Mouse (Mus musculus): ENCODE data around the gene Ankrd44. TPM values are rescaled to one million over a fixed set of nuclear protein-coding genes. Genes with fewer than 3 reads are reported as not detected.

Gene Ankrd44
- polyA plus RNA-seq, 1 experiment: 3.7 TPM

DNA sequence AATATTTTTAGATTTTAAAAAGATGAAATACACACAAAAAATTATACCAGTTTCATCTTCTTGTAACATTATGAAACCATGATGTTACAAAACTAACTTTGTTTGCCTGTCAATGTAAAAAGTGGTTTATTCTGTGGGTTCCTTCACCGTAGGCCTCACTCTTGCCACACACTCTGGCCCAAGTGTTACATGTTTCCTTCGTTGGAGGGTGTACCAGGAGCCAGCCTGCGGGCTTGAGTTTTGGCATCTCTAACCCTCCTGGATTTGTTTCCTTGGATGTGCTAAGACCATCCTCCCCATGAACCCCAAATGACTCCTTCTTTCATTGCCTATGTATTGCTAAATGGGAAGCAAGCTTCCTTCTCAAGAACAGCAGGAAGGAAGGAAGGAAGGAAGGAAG lies 230.8 kb downstream of the Ankrd44 start:
- TF ChIP-seq POLR2A (IDR thresholded peaks at IDR 0.05; ENCODE audit: low read depth, low read length) (no peak), CTCF (IDR thresholded peaks at IDR 0.05; ENCODE audit: extremely low read depth, insufficient read length, insufficient replicate concordance, low read depth, low read length) (no peak)
- WGBS: 91% methylated on average over 3 of the region's 3 CpGs
- Histone ChIP-seq H3K4me3 (ENCODE audit: low read depth, low read length) (no peak overlapping the region), H3K36me3 (ENCODE audit: control insufficient read depth, insufficient read depth, low read length) (peaks cover 2% of the 10 kb centered on the region; the same call in 1 of the 2 replicates), H3K27ac (ENCODE audit: insufficient read depth, low read depth, low read length) (no peak overlapping the region), H3K27me3 (ENCODE audit: control insufficient read depth, insufficient read depth, low read length) (no peaks in the 10 kb centered on the region), H3K4me1 (ENCODE audit: control insufficient read depth, insufficient read depth, insufficient read length, low read length) (no peaks in the 10 kb centered on the region)

DNA sequence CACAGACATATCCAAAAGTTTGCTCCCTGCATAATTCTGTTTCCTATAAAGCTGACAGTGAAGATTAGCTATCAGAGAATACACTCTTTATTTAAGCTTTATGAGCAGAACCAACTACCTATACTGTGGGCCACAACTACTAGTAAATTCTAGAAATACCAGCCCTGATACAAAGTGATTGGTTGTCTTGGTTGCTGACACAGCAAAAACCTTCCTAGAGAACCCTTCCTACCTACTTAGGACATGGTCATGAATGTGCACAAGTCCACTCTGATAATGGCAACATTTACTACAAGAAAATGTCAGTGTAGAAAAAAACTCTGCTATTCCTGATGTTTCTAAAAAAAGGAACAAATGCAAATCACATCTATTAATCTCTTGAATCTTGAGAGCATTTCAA lies 234.4 kb downstream of the Ankrd44 start:
- H3K27me3 ChIP-seq (ENCODE audit: control insufficient read depth, insufficient read depth, low read length): no peaks in the 10 kb centered on the region
- H3K4me1 ChIP-seq (ENCODE audit: control insufficient read depth, insufficient read depth, insufficient read length, low read length): no peaks in the 10 kb centered on the region
- TF ChIP-seq POLR2A (IDR thresholded peaks at IDR 0.05; ENCODE audit: low read depth, low read length): no peak
- H3K27ac ChIP-seq (ENCODE audit: insufficient read depth, low read depth, low read length): no peak overlapping the region
- no peak overlapping the region for H3K4me3 ChIP-seq (ENCODE audit: low read depth, low read length)
- no peaks in the 10 kb centered on the region for H3K36me3 ChIP-seq (ENCODE audit: control insufficient read depth, insufficient read depth, low read length)

DNA sequence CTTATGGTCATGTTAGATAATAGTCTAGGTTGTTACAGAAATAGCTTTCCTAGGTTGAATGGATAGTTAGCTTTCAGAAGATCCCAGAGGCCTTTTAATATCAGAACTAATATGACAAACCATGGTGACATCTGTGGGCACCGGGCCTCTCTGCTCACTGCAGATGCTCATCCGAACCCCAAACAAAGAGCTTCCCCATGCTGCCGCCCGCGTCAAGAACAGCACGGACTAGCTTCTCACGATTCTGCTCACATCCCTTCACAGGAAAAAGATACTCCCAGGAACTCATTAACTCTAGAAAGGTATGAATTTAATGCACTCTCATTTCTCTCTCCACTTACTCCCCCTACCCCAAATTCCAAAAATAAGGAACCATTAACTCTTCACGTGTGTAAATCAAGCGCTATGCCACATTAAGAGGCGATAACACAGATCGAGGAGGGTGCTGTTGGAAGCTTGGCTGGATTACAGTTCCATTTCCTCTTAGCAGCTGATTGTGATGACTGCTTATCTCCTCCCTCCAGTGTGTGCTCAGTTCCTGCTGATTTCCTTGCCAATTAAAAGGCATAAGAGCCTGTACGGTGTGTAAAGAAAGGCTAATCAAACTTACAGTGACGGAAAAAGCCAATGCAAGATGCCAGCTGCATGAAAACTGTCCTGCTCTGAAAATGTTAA lies 235.8 kb downstream of the Ankrd44 start:
- TF ChIP-seq POLR2A (IDR thresholded peaks at IDR 0.05; ENCODE audit: low read depth, low read length) (no peak), CTCF (IDR thresholded peaks at IDR 0.05; ENCODE audit: extremely low read depth, insufficient read length, insufficient replicate concordance, low read depth, low read length) (no peak)
- Histone ChIP-seq H3K27ac (ENCODE audit: insufficient read depth, low read depth, low read length) (no peak overlapping the region), H3K4me3 (ENCODE audit: low read depth, low read length) (no peak overlapping the region), H3K4me1 (ENCODE audit: control insufficient read depth, insufficient read depth, insufficient read length, low read length) (no peaks in the 10 kb centered on the region), H3K36me3 (ENCODE audit: control insufficient read depth, insufficient read depth, low read length) (no peaks in the 10 kb centered on the region), H3K27me3 (ENCODE audit: control insufficient read depth, insufficient read depth, low read length) (no peaks in the 10 kb centered on the region)
- WGBS: 47% methylated on average over 13 of the region's 13 CpGs

DNA sequence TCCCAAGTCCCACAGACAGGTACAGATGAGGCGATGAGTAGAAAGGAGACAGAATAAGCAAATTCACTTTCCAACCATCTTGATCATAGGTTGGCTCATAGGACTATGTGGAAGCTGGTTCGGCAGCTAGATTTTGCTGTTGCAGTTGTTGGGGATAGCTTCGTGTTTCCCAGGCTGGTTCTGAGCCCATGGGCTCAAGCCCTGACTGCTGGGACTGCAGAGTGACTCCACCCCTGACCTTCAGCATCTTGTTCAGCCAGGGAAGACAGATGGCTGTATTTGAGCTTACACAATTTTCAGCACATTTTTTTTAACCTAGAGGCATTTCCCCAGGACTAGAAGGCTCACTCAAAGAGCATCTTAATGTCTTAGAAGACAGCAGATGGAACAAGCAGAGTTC lies 237.7 kb downstream of the Ankrd44 start:
- Histone ChIP-seq H3K36me3 (ENCODE audit: control insufficient read depth, insufficient read depth, low read length) (no peaks in the 10 kb centered on the region), H3K27ac (ENCODE audit: insufficient read depth, low read depth, low read length) (no peak overlapping the region), H3K4me3 (ENCODE audit: low read depth, low read length) (no peak overlapping the region), H3K27me3 (ENCODE audit: control insufficient read depth, insufficient read depth, low read length) (no peaks in the 10 kb centered on the region), H3K4me1 (ENCODE audit: control insufficient read depth, insufficient read depth, insufficient read length, low read length) (no peaks in the 10 kb centered on the region)
- TF ChIP-seq POLR2A (IDR thresholded peaks at IDR 0.05; ENCODE audit: low read depth, low read length): no peak
- no peak for TF ChIP-seq CTCF (IDR thresholded peaks at IDR 0.05; ENCODE audit: extremely low read depth, insufficient read length, insufficient replicate concordance, low read depth, low read length)
- WGBS: 91% methylated on average over 3 of the region's 3 CpGs

GRCm38 (mm10) chr1:54684316-54684715 lies 241.9 kb downstream of the Ankrd44 start:
- no peaks in the 10 kb centered on the region for H3K36me3 ChIP-seq (ENCODE audit: control insufficient read depth, insufficient read depth, low read length)
- H3K27ac ChIP-seq (ENCODE audit: insufficient read depth, low read depth, low read length): no peak overlapping the region
- H3K4me3 ChIP-seq (ENCODE audit: low read depth, low read length): no peak overlapping the region
- H3K4me1 ChIP-seq (ENCODE audit: control insufficient read depth, insufficient read depth, insufficient read length, low read length): no peaks in the 10 kb centered on the region
- TF ChIP-seq CTCF (IDR thresholded peaks at IDR 0.05; ENCODE audit: extremely low read depth, insufficient read length, insufficient replicate concordance, low read depth, low read length): no peak
- TF ChIP-seq POLR2A (IDR thresholded peaks at IDR 0.05; ENCODE audit: low read depth, low read length): no peak
- no peaks in the 10 kb centered on the region for H3K27me3 ChIP-seq (ENCODE audit: control insufficient read depth, insufficient read depth, low read length)
- WGBS: 81% methylated on average over 4 of the region's 4 CpGs

- Histone ChIP-seq H3K27me3 (ENCODE audit: control insufficient read depth, insufficient read depth, low read length) (no peaks in the 10 kb centered on the region), H3K4me1 (ENCODE audit: control insufficient read depth, insufficient read depth, insufficient read length, low read length) (no peaks in the 10 kb centered on the region), H3K36me3 (ENCODE audit: control insufficient read depth, insufficient read depth, low read length) (no peaks in the 10 kb centered on the region), H3K27ac (ENCODE audit: insufficient read depth, low read depth, low read length) (no peak overlapping the region), H3K4me3 (ENCODE audit: low read depth, low read length) (no peak overlapping the region)
- TF ChIP-seq CTCF (IDR thresholded peaks at IDR 0.05; ENCODE audit: extremely low read depth, insufficient read length, insufficient replicate concordance, low read depth, low read length) (no peak), POLR2A (IDR thresholded peaks at IDR 0.05; ENCODE audit: low read depth, low read length) (no peak)
- 81% methylated on average over 1 of the region's 1 CpGs for WGBS
Observed at GRCm38 (mm10) chr1:54679556-54679955, 246.6 kb downstream of the Ankrd44 start.

- no peak for TF ChIP-seq POLR2A (IDR thresholded peaks at IDR 0.05; ENCODE audit: low read depth, low read length)
- TF ChIP-seq CTCF (IDR thresholded peaks at IDR 0.05; ENCODE audit: extremely low read depth, insufficient read length, insufficient replicate concordance, low read depth, low read length): no peak
- 77% methylated on average over 1 of the region's 1 CpGs for WGBS
- Histone ChIP-seq H3K27ac (ENCODE audit: insufficient read depth, low read depth, low read length) (no peak overlapping the region), H3K27me3 (ENCODE audit: control insufficient read depth, insufficient read depth, low read length) (no peaks in the 10 kb centered on the region), H3K4me3 (ENCODE audit: low read depth, low read length) (no peak overlapping the region), H3K36me3 (ENCODE audit: control insufficient read depth, insufficient read depth, low read length) (no peaks in the 10 kb centered on the region), H3K4me1 (ENCODE audit: control insufficient read depth, insufficient read depth, insufficient read length, low read length) (no peaks in the 10 kb centered on the region)
Observed at GRCm38 (mm10) chr1:54678037-54678436, 248.2 kb downstream of the Ankrd44 start.

Data from small intestine, adult 2 months (tissue).